Mouse (Mus musculus) sigmoid colon, adult 10 weeks (tissue): ENCODE results near the gene Lypd9. TPM values are rescaled to one million over a fixed set of nuclear protein-coding genes. Genes with fewer than 3 reads are reported as not detected.

Experiments used
- polyA plus RNA-seq: library from polyadenylated mRNA; stranded (reverse); fragments of 350-450 nt; fragmentation: Illumina TruSeq; extraction: RNeasy Lipid Tissue Mini Kit (QIAGEN cat#74804); gene quantifications from one replicate; pipeline ENCODE4 v1.2.3, GENCODE M21; 2014; ENCODE audit warnings: low read depth, low replicate concordance

The Lypd9 gene
- not detected for polyA plus RNA-seq

DNA sequence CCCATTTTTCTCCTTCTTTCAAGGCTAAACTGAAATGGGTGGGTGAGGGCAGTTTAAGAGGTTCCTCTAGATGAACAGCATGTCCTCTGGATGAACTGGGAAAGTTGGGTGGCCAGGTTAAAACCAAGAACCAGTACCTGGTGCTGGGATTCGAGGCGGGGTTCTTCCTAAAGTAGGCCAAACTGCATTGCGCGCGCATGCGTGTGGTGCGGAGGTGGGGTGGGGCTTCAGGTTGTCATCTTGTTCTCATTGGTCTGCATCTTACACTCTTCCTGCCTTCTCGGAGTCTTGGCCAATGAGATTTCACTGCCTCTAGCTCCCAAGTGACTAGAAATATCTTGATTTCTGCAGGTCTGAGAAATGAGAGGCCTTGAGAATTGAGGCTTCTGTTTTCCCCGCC lies at the start of gene Lypd9:
Gene Lypd9 (minus strand): TSS at position 165 of the 400 bp plus-strand sequence.

DNA sequence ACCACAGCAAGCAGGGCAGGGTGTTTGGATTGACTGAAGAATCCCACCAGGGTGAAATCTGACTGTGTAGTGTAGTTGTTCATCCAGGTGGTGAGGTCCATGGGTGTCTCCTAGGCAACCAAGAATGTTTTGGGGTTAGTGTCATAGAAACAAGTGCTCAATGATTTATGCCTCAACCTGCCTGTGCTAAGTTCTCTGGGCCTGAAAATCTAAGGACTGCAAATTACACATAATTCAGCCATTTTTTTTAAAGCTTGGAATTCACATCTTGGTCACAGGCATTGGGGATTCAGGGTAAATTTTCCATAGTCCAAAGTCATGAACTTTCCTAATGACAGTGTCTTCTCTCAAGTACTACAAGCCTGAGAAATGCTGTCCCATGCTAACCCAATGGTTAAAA lies 49.7 kb upstream of the Lypd9 start, which contains the start of gene Olfr331:
Gene Olfr331 (minus strand): TSS at position 101 of the 400 bp plus-strand sequence.

DNA sequence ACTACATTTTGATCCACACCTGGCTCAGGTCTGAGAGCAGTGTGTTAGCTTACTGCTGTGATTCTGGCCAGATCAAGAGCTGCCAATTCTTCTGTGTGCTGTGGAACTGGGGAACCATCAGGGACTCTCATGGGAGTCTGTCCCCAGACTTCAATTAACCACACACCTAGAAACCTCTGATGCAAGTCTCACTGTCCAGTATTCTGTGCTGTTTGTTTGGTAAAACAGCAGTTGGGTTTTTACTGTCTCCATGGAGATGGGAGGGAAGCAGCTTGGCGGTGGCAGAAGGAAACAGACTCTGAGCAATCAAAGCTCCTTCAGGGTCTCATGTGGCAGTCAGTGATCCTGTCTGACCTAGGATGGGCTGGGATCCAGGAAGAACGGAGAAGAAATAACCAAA lies 39.7 kb upstream of the Lypd9 start, which contains the start of gene Olfr332:
Gene Olfr332 (minus strand): TSS at position 101 of the 400 bp plus-strand sequence.

DNA sequence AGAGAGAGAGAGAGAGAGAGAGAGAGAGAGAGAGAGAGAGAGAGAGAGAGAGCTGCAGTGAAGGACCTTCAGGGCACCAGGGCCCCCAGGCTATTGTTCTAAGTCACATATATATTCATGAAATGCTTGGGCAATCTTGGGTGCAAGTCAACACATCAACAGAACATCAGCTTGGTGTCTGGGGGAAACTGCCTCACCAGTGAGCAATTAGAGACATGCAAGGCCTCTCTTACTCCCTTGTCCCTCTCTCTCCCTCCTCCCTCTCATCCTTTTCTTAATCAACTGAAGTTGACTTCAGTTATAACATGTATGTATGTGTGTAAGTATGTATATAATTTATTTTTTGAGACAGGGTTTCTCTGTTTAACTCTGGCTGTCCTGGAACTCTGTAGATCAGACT lies 9.4 kb upstream of the Lypd9 start, which contains the start of gene Olfr30:
Gene Olfr30 (minus strand): TSS at position 101 of the 400 bp plus-strand sequence.

DNA sequence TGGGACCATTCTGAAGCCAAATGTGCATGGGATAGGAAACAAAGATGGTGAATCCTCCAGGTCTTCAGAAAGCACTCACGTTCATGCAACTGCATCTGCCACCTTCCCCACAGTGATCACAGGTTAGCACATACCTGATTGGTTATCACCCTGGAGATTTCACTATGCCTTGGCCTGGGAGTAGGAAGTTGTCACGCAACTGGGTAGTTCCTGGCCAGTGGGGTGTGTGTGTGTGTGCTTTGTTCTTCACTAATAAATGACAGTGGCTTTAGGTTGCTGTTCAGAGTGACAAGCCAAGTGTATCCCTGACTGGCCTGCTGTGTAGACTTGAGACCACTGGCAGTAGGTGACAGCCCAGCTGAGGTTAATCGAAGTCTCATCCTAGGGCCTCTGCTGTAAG lies 20.5 kb downstream of the Lypd9 start, which contains the start of gene Gm12253:
Gene Gm12253 (plus strand): TSS at position 301 of the 400 bp plus-strand sequence.

DNA sequence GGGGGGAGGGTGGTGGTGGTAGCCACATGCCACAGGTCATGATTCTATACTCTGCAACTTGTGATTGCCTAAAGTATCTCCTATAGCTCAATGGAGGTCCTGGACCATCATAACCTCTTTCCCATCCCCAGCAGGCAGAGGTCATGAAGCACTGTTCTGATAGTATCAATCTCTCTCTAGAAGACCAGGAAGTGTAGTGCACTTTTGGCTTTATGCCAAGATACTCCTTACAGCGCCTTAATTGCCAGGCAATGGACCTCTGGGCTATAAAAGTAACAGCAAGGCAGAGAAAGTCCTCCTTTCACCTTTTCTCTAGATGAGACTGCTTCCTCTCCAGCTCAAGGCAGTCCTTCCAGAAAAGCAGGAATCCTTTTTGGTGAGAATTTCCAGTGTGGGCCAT lies 31.9 kb downstream of the Lypd9 start, which contains the start of gene 1810065E05Rik:
Gene 1810065E05Rik (plus strand): TSS at position 297 of the 400 bp plus-strand sequence.

Other genes with a start within 250 kb of the Lypd9 start
- not detected for gene 4930438A08Rik, start 178.1 kb downstream of the Lypd9 start, polyA plus RNA-seq
- gene Zfp692, start 145.9 kb downstream of the Lypd9 start, polyA plus RNA-seq: 2.9 TPM
- gene Zfp672, start 122.6 kb downstream of the Lypd9 start, polyA plus RNA-seq: 75.1 TPM
- 1.0 TPM for gene Sh3bp5l, start 122.2 kb downstream of the Lypd9 start, polyA plus RNA-seq
- gene Lypd8, start 73.9 kb downstream of the Lypd9 start, polyA plus RNA-seq: 5,512 TPM
- 220 TPM for gene 1810065E05Rik, start 31.8 kb downstream of the Lypd9 start, polyA plus RNA-seq
- gene Gm12253, start 20.4 kb downstream of the Lypd9 start, polyA plus RNA-seq: not detected
- gene Olfr30, start 9.3 kb upstream of the Lypd9 start, polyA plus RNA-seq: not detected
- 0.13 TPM for gene Olfr332, start 39.6 kb upstream of the Lypd9 start, polyA plus RNA-seq
- gene Olfr331, start 49.6 kb upstream of the Lypd9 start, polyA plus RNA-seq: not detected
- gene Olfr330, start 81.9 kb upstream of the Lypd9 start, polyA plus RNA-seq: not detected
- not detected for gene Olfr329-ps, start 93.5 kb upstream of the Lypd9 start, polyA plus RNA-seq
- not detected for gene Olfr328, start 102.7 kb upstream of the Lypd9 start, polyA plus RNA-seq
- gene Olfr224, start 117.6 kb upstream of the Lypd9 start, polyA plus RNA-seq: not detected
- gene Olfr325, start 124.8 kb upstream of the Lypd9 start, polyA plus RNA-seq: not detected
- not detected for gene Olfr324, start 142.2 kb upstream of the Lypd9 start, polyA plus RNA-seq
- gene 2210407C18Rik, start 163.2 kb upstream of the Lypd9 start, polyA plus RNA-seq: 45.8 TPM
- gene Olfr323, start 177.6 kb upstream of the Lypd9 start, polyA plus RNA-seq: not detected
- gene Trim58, start 187.5 kb upstream of the Lypd9 start, polyA plus RNA-seq: not detected
- not detected for gene Olfr322, start 205.9 kb upstream of the Lypd9 start, polyA plus RNA-seq
- gene Olfr320, start 228.2 kb upstream of the Lypd9 start, polyA plus RNA-seq: not detected
- gene Olfr319, start 246.2 kb upstream of the Lypd9 start, polyA plus RNA-seq: not detected